Mouse (Mus musculus) retina, embryonic 14.5 days (tissue): ENCODE results near the gene Cphx2.
"Not testable (repeated sequence)": the region's sequence is repeated elsewhere in the genome, so short reads cannot be mapped to it uniquely, and the experiment has no call there.

Experiments used
- DNase-seq: peaks from one replicate; pipeline ENCODE4 v3.0.0-alpha.2; 2015; ENCODE audit warnings: low spot score

Cphx2 gene

GRCm38 (mm10) chr14:26081216-26081615 lies at the start of gene Cphx2:
Cphx2 (plus strand) TSS chr14:26081516.
- DNase-seq: not testable (repeated sequence)

- not testable (repeated sequence) for DNase-seq
Observed at GRCm38 (mm10) chr14:26034364-26034763, 47.0 kb upstream of the Cphx2 start.

GRCm38 (mm10) chr14:26035439-26035838 lies 45.9 kb upstream of the Cphx2 start:
- not testable (repeated sequence) for DNase-seq

- DNase-seq: not testable (repeated sequence)
Observed at GRCm38 (mm10) chr14:26042611-26043010, 38.7 kb upstream of the Cphx2 start, which contains the start of gene Gm9780. Gm9780 (minus strand) TSS chr14:26042711.

- not testable (repeated sequence) for DNase-seq
Observed at GRCm38 (mm10) chr14:26045007-26045406, 36.3 kb upstream of the Cphx2 start.

GRCm38 (mm10) chr14:26047026-26047425 lies 34.3 kb upstream of the Cphx2 start:
- DNase-seq: not testable (repeated sequence)

- DNase-seq: not testable (repeated sequence)
Observed at GRCm38 (mm10) chr14:26048767-26049166, 32.5 kb upstream of the Cphx2 start.

- DNase-seq: not testable (repeated sequence)
Observed at GRCm38 (mm10) chr14:26058184-26058583, 23.1 kb upstream of the Cphx2 start.

- DNase-seq: not testable (repeated sequence)
Observed at GRCm38 (mm10) chr14:26059362-26059761, 22.0 kb upstream of the Cphx2 start.

- DNase-seq: not testable (repeated sequence)
Observed at GRCm38 (mm10) chr14:26066574-26067324, 14.6 kb upstream of the Cphx2 start.

- DNase-seq: not testable (repeated sequence)
Observed at GRCm38 (mm10) chr14:26067325-26067633, 14.0 kb upstream of the Cphx2 start, which contains the start of gene Tmem254c. Tmem254c (minus strand) TSS chr14:26067355.

- DNase-seq: not testable (repeated sequence)
Observed at GRCm38 (mm10) chr14:26076620-26077390, 4.5 kb upstream of the Cphx2 start.

GRCm38 (mm10) chr14:26081997-26082396 lies 681 bp downstream of the Cphx2 start, which contains the start of gene Cphx3:
Cphx3 (plus strand) TSS chr14:26082297.
- not testable (repeated sequence) for DNase-seq

- not testable (repeated sequence) for DNase-seq
Observed at GRCm38 (mm10) chr14:26097622-26098021, 16.3 kb downstream of the Cphx2 start.

GRCm38 (mm10) chr14:26118150-26118549 lies 36.8 kb downstream of the Cphx2 start, which contains the start of gene Duxbl2:
Duxbl2 (plus strand) TSS chr14:26118349.
- not testable (repeated sequence) for DNase-seq

GRCm38 (mm10) chr14:26118550-26119000 lies 37.3 kb downstream of the Cphx2 start:
- DNase-seq: not testable (repeated sequence)

- DNase-seq: not testable (repeated sequence)
Observed at GRCm38 (mm10) chr14:26119095-26119494, 37.8 kb downstream of the Cphx2 start.
